ENCODE assay signal across 8 mouse cellular contexts in genomic region chr9:53301269-53301720, GRCm38 (mm10). TPM values are rescaled to one million over a fixed set of nuclear protein-coding genes. Genes with fewer than 3 reads are reported as not detected.
A peak's percentile ranks its signal among the peaks of the same experiment; 100 is the strongest.
DNase-seq lines count a peak whose midpoint lies in the region; ATAC-seq lines count a peak whose summit lies in the region.

Gene Exph5, plus strand, starts transcription at chr9:53301670.

- peak within 1 kb of the TSS; percentile 73 for H3K4me2 ChIP-seq in limb, embryonic 12.5 days
- peak within 1 kb of the TSS; percentile 75 for H3K4me2 ChIP-seq in midbrain, embryonic 13.5 days (replicated peaks)

- no peaks in the 10 kb centered on the region for H3K36me3 ChIP-seq in limb, embryonic 12.5 days
- H3K36me3 ChIP-seq in midbrain, embryonic 13.5 days: no peaks in the 10 kb centered on the region

- WGBS in limb, embryonic 12.5 days: under 1% methylated on average over 11 of the region's 11 CpGs
- 1% methylated on average over 11 of the region's 11 CpGs for WGBS in midbrain, embryonic 13.5 days

- H3K4me3 ChIP-seq in limb, embryonic 12.5 days (replicated peaks): peak within 1 kb of the TSS; percentile 36
- H3K4me3 ChIP-seq in midbrain, embryonic 13.5 days (replicated peaks): peak within 1 kb of the TSS; percentile 40

- H3K9ac ChIP-seq in limb, embryonic 12.5 days (replicated peaks): peak within 1 kb of the TSS; percentile 45; the same call in 1 of the 2 replicates
- peak within 1 kb of the TSS; percentile 55; the same call in 1 of the 2 replicates for H3K9ac ChIP-seq in midbrain, embryonic 13.5 days (replicated peaks)

- DNase-seq in urinary bladder, postnatal 14 days (ENCODE audit: low spot score): peak; percentile 71
- no peak for DNase-seq in urinary bladder, adult 2 months (ENCODE audit: low spot score)
- peak; percentile 60 for DNase-seq in embryo, embryonic 11 days
- peak; percentile 55 for DNase-seq in telencephalon, adult 2 months (ENCODE audit: low read depth, low spot score)
- DNase-seq in gastrocnemius, adult 8-10 months (ENCODE audit: low spot score in 2 of 2): no peak

- H3K9me3 ChIP-seq in limb, embryonic 12.5 days: no peaks in the 10 kb centered on the region
- no peaks in the 10 kb centered on the region for H3K9me3 ChIP-seq in midbrain, embryonic 13.5 days

- no peak within 1 kb of the TSS for H3K27ac ChIP-seq in limb, embryonic 12.5 days
- no peak within 1 kb of the TSS for H3K27ac ChIP-seq in midbrain, embryonic 13.5 days

- H3K27me3 ChIP-seq in limb, embryonic 12.5 days: peaks cover 23% of the 10 kb centered on the region
- peaks cover 15% of the 10 kb centered on the region; the same call in 1 of the 2 replicates for H3K27me3 ChIP-seq in midbrain, embryonic 13.5 days

- ATAC-seq in inflammation-experienced regulatory T-cells, adult 6 months: peak; percentile 70
- ATAC-seq in limb, embryonic 12.5 days (ENCODE audit: insufficient number of reproducible peaks, insufficient read depth, low FRiP score, low TSS enrichment, low read depth): 0 out of 2 replicates have a peak, but pooled peaks have one; percentile 66
- no peak for ATAC-seq in midbrain, embryonic 13.5 days

- peaks cover 6% of the 10 kb centered on the region for H3K4me1 ChIP-seq in limb, embryonic 12.5 days (replicated peaks)
- peaks cover 14% of the 10 kb centered on the region for H3K4me1 ChIP-seq in midbrain, embryonic 13.5 days (replicated peaks)

RNA-seq across cellular contexts. Expression of gene Exph5, which starts in this region (rescaled TPM):
- 0.91 and 1.1 TPM in 2 replicates for polyA plus RNA-seq in urinary bladder, adult 2 months (2012; rRNA removed)
- polyA plus RNA-seq in inflammation-experienced regulatory T-cells, adult 6 months (2017; shearing (Covaris generic)): under 1 TPM; 0.39 to 0.95 (median 0.84) TPM
- 1.4 TPM in 2 replicates for polyA plus RNA-seq in limb, embryonic 12.5 days (2016; fragmentation: Nextera tagmentation; extraction: Ambion mirVana)
- 0.13 and 0.27 TPM in 2 replicates for polyA plus RNA-seq in midbrain, embryonic 13.5 days (2015; fragmentation: Nextera tagmentation; extraction: Ambion mirVana)
- 1 to 10 TPM; 1.9 to 4.1 (median 2.8) TPM for total RNA-seq in gastrocnemius, adult 8-10 months (2022)

Comparison
In these comparisons a context has a peak if more than half of its experiments do, and no peak if none do; other contexts are left out.
1. DNase-seq: peak in urinary bladder, postnatal 14 days (single experiment), embryo, embryonic 11 days (single experiment) and telencephalon, adult 2 months (single experiment); none in urinary bladder, adult 2 months (single experiment) and gastrocnemius, adult 8-10 months (0 of 2).
2. Peak in ATAC-seq in inflammation-experienced regulatory T-cells, adult 6 months; RNA of the gene not detected or under 1 TPM.